Mouse (Mus musculus) MEL (cell line): Measurements from ENCODE around the gene Nenf. TPM values are rescaled to one million over a fixed set of nuclear protein-coding genes. Genes with fewer than 3 reads are reported as not detected.

ENCODE experiments used
- DNase-seq: peaks from one replicate; pipeline ENCODE4 v3.0.0; 2011; ENCODE audit warnings: low read depth, low spot score
- H3K27ac ChIP-seq: 2 replicates; pipeline ENCODE4 v1.5.1; 2012; ENCODE audit warnings: low read depth, mild to moderate bottlenecking, control low read depth, low read length, moderate library complexity; ENCODE audit not compliant: control insufficient read depth
- H3K27me3 ChIP-seq, 2 experiments: fragments of 150-350 bp in 1 of 2; sonication (generic) in 1 of 2; 2 replicates each; pipeline ENCODE4 v1.6.1; 2012; ENCODE audit warnings: low read length in 2 of 2, mild to moderate bottlenecking in 2 of 2, improper control_type of control experiment in 1 of 2, moderate library complexity in 1 of 2; ENCODE audit not compliant: insufficient read depth in 2 of 2, control insufficient read depth in 1 of 2
- H3K36me3 ChIP-seq, 2 experiments: 2 replicates each; pipeline ENCODE4 v1.6.1; 2012 to 2014; ENCODE audit warnings: low read length in 2 of 2, improper control_type of control experiment in 1 of 2, inconsistent platforms in 1 of 2, mild to moderate bottlenecking in 1 of 2; ENCODE audit not compliant: insufficient read depth in 2 of 2, control insufficient read depth in 1 of 2
- H3K4me1 ChIP-seq, 2 experiments: fragments of 150-350 bp in 1 of 2; sonication (generic) in 1 of 2; 2 replicates each; pipeline ENCODE4 v1.6.1; 2012; ENCODE audit warnings: low read length in 2 of 2, improper control_type of control experiment in 1 of 2, mild to moderate bottlenecking in 1 of 2; ENCODE audit not compliant: insufficient read depth in 2 of 2, control insufficient read depth in 1 of 2
- H3K4me3 ChIP-seq, 2 experiments: fragments of 150-350 bp in 1 of 2; sonication (generic) in 1 of 2; 2 replicates each; pipeline ENCODE4 v1.5.1; 2012; ENCODE audit warnings: low read depth in 2 of 2, low read length in 2 of 2, mild to moderate bottlenecking in 2 of 2, moderate library complexity in 2 of 2, control low read depth in 1 of 2, improper control_type of control experiment in 1 of 2; ENCODE audit not compliant: control insufficient read depth in 1 of 2, insufficient read depth in 1 of 2
- H3K79me2 ChIP-seq: 2 replicates; pipeline ENCODE4 v1.6.1; 2012; ENCODE audit warnings: mild to moderate bottlenecking, low read length, moderate library complexity; ENCODE audit not compliant: control insufficient read depth, poor library complexity, insufficient read depth
- H3K9ac ChIP-seq: 2 replicates; pipeline ENCODE4 v1.6.1; 2012; ENCODE audit warnings: low read depth, mild to moderate bottlenecking, control low read depth, low read length, moderate library complexity; ENCODE audit not compliant: control insufficient read depth, poor library complexity, severe bottlenecking
- H3K9me3 ChIP-seq: fragments of 150-350 bp; sonication (generic); replicated peaks from 2 replicates; pipeline ENCODE4 v1.6.1; 2012; ENCODE audit warnings: mild to moderate bottlenecking, low read length, improper control_type of control experiment, moderate library complexity; ENCODE audit not compliant: insufficient read depth
- BHLHE40 ChIP-seq: IDR thresholded peaks from 2 replicates; pipeline ENCODE4 v1.6.1; 2012; ENCODE audit warnings: low read depth, mild to moderate bottlenecking, inconsistent platforms, low read length, improper control_type of control experiment, borderline replicate concordance
- CHD1 ChIP-seq: IDR thresholded peaks from 2 replicates; pipeline ENCODE4 v1.6.1; 2012; ENCODE audit warnings: low read depth, mild to moderate bottlenecking, inconsistent platforms, low read length, improper control_type of control experiment
- CTCF ChIP-seq, 3 experiments: IDR thresholded peaks in 2 of 3; conservative IDR thresholded peaks in 1 of 3; 2 replicates each; pipeline ENCODE4 v1.5.1; 2011 to 2012; ENCODE audit warnings: low read length in 3 of 3, low read depth in 2 of 3, mild to moderate bottlenecking in 2 of 3, improper control_type of control experiment in 1 of 3, inconsistent platforms in 1 of 3, mixed read lengths in 1 of 3, moderate library complexity in 1 of 3; ENCODE audit not compliant: control insufficient read depth in 1 of 3, insufficient read depth in 1 of 3, poor library complexity in 1 of 3, severe bottlenecking in 1 of 3
- EP300 ChIP-seq, 2 experiments: IDR thresholded peaks; 2 replicates each; pipeline ENCODE4 v1.6.1; 2011; ENCODE audit warnings: improper control_type of control experiment in 2 of 2, low read length in 2 of 2, low read depth in 1 of 2, mild to moderate bottlenecking in 1 of 2
- ETS1 ChIP-seq: IDR thresholded peaks from 2 replicates; pipeline ENCODE4 v1.6.1; 2012; ENCODE audit warnings: low read depth, mild to moderate bottlenecking, inconsistent platforms, low read length, improper control_type of control experiment, moderate library complexity
- HCFC1 ChIP-seq: IDR thresholded peaks from 2 replicates; pipeline ENCODE4 v1.6.1; 2012; ENCODE audit warnings: low read depth, mild to moderate bottlenecking, inconsistent platforms, low read length, improper control_type of control experiment, moderate library complexity
- MAX ChIP-seq: IDR thresholded peaks from 2 replicates; pipeline ENCODE4 v1.6.1; 2011; ENCODE audit warnings: low read length, improper control_type of control experiment
- MAZ ChIP-seq: IDR thresholded peaks from 2 replicates; pipeline ENCODE4 v1.6.1; 2012; ENCODE audit warnings: low read depth, mild to moderate bottlenecking, inconsistent platforms, low read length, improper control_type of control experiment
- MYC ChIP-seq: IDR thresholded peaks from 2 replicates; pipeline ENCODE4 v1.6.1; 2011; ENCODE audit warnings: low read depth, mild to moderate bottlenecking, low read length, improper control_type of control experiment, moderate library complexity
- NRF1 ChIP-seq: IDR thresholded peaks from 2 replicates; pipeline ENCODE4 v1.6.1; 2014; ENCODE audit warnings: low read depth, mild to moderate bottlenecking, inconsistent platforms, low read length, improper control_type of control experiment, moderate library complexity; ENCODE audit not compliant: poor library complexity, insufficient read depth, severe bottlenecking
- POLR2AphosphoS2 ChIP-seq: IDR thresholded peaks from 2 replicates; pipeline ENCODE4 v1.6.1; 2011; ENCODE audit warnings: low read length, improper control_type of control experiment
- RAD21 ChIP-seq: IDR thresholded peaks from 2 replicates; pipeline ENCODE4 v1.6.1; 2011; ENCODE audit warnings: mild to moderate bottlenecking, low read depth, low read length, improper control_type of control experiment
- SMC3 ChIP-seq: IDR thresholded peaks from 2 replicates; pipeline ENCODE4 v1.6.1; 2011; ENCODE audit warnings: low read depth, low read length, improper control_type of control experiment
- TCF12 ChIP-seq: IDR thresholded peaks from 2 replicates; pipeline ENCODE4 v1.6.1; 2014; ENCODE audit warnings: low read depth, mild to moderate bottlenecking, inconsistent platforms, low read length, improper control_type of control experiment, moderate library complexity
- USF2 ChIP-seq, 2 experiments: IDR thresholded peaks; 2 replicates each; pipeline ENCODE4 v1.6.1; 2011 to 2012; ENCODE audit warnings: improper control_type of control experiment in 2 of 2, low read length in 2 of 2, borderline replicate concordance in 1 of 2, inconsistent platforms in 1 of 2, low read depth in 1 of 2, mild to moderate bottlenecking in 1 of 2; ENCODE audit not compliant: insufficient read depth in 1 of 2
- ZC3H11A ChIP-seq: IDR thresholded peaks from 2 replicates; pipeline ENCODE4 v1.6.1; 2012; ENCODE audit warnings: low read depth, mild to moderate bottlenecking, inconsistent platforms, low read length, improper control_type of control experiment
- ZMIZ1 ChIP-seq: IDR thresholded peaks from 2 replicates; pipeline ENCODE4 v1.6.1; 2012; ENCODE audit warnings: low read depth, mild to moderate bottlenecking, inconsistent platforms, low read length, improper control_type of control experiment, moderate library complexity
- polyA plus RNA-seq, 2 experiments: library from polyadenylated mRNA; stranded (reverse) in 1 of 2; unstranded in 1 of 2; fragments of >175 nt in 1 of 2; fragments of >200 nt in 1 of 2; gene quantifications; 2 replicates each; pipeline versions ENCODE4 v1.2.1 to v1.2.4; 2012; ENCODE audit warnings: low replicate concordance in 2 of 2, low read depth in 1 of 2; ENCODE audit not compliant: insufficient read length in 2 of 2, insufficient read depth in 1 of 2, missing spikeins in 1 of 2
- total RNA-seq: library from RNA; depleted of rRNA; stranded (reverse); fragments of 300-350 nt; gene quantifications from 2 replicates; pipeline ENCODE4 v1.2.3, GENCODE M21; 2012

The Nenf gene
- total and polyA plus RNA-seq, 3 experiments: 49.4 to 53.2 TPM; not detected in 1

- no peaks in the 10 kb centered on the region for H3K9me3 ChIP-seq
- no peaks in the 10 kb centered on the region for H3K79me2 ChIP-seq
- no peak overlapping the region for H3K27ac ChIP-seq
These were observed 16.1 kb downstream of the Nenf start for GRCm38 (mm10) chr1:191301903-191302302.

GRCm38 (mm10) chr1:191299215-191299942 lies 18.6 kb downstream of the Nenf start:
- H3K4me1 ChIP-seq: 0 out of 4 replicates have a peak, but pooled peaks cover 0 to 6% of the 10 kb centered on the region in 2 experiments
- H3K27ac ChIP-seq: no peak overlapping the region
- no peak overlapping the region for H3K4me3 ChIP-seq
- H3K9ac ChIP-seq: no peak overlapping the region
- TF ChIP-seq RAD21 (peak; percentile 70), SMC3 (peak; percentile 75), MAX (no peak), ZC3H11A (peak; percentile 61), CTCF (IDR thresholded peaks at IDR 0.05 in 2 of 3, conservative IDR thresholded peaks at IDR 0.05 in 1 of 3; ENCODE audit: control insufficient read depth in 1 of 3, insufficient read depth in 1 of 3, low read depth in 2 of 3, low read length in 3 of 3, poor library complexity in 1 of 3, severe bottlenecking in 1 of 3) (peak; percentile 44 to 81 (median 76))
- H3K9me3 ChIP-seq: no peaks in the 10 kb centered on the region
- H3K79me2 ChIP-seq: no peaks in the 10 kb centered on the region
- DNase-seq: peak; percentile 39
- no peaks in the 10 kb centered on the region; a peak in 2 of 4 replicates for H3K27me3 ChIP-seq
- H3K36me3 ChIP-seq: no peaks in the 10 kb centered on the region

More at GRCm38 (mm10) chr1:191301903-191302302, 16.1 kb downstream of the Nenf start:
- Histone ChIP-seq H3K4me3 (no peak overlapping the region), H3K27me3 (no peaks in the 10 kb centered on the region; a peak in 1 of 4 replicates), H3K9ac (no peak overlapping the region), H3K36me3 (no peaks in the 10 kb centered on the region), H3K4me1 (no peaks in the 10 kb centered on the region)
- no peak for DNase-seq
- TF ChIP-seq ZC3H11A (no peak), MYC (no peak), TCF12 (no peak), USF2 (IDR thresholded peaks at IDR 0.05; ENCODE audit: borderline replicate concordance in 1 of 2, insufficient read depth in 1 of 2, low read depth in 1 of 2, low read length in 2 of 2) (no peak), NRF1 (no peak), CTCF (IDR thresholded peaks at IDR 0.05 in 2 of 3, conservative IDR thresholded peaks at IDR 0.05 in 1 of 3; ENCODE audit: control insufficient read depth in 1 of 3, insufficient read depth in 1 of 3, low read depth in 2 of 3, low read length in 3 of 3, poor library complexity in 1 of 3, severe bottlenecking in 1 of 3) (no peak), HCFC1 (no peak), MAZ (no peak), BHLHE40 (no peak), SMC3 (no peak), POLR2AphosphoS2 (no peak), ZMIZ1 (no peak), MAX (no peak), EP300 (IDR thresholded peaks at IDR 0.05; ENCODE audit: low read depth in 1 of 2, low read length in 2 of 2) (no peak), ETS1 (no peak), CHD1 (no peak)
